Mouse (Mus musculus): ENCODE data around the gene Gm572. TPM values are rescaled to one million over a fixed set of nuclear protein-coding genes. Genes with fewer than 3 reads are reported as not detected.

Gm572 gene
- polyA plus RNA-seq, 1 experiment = not detected

DNA sequence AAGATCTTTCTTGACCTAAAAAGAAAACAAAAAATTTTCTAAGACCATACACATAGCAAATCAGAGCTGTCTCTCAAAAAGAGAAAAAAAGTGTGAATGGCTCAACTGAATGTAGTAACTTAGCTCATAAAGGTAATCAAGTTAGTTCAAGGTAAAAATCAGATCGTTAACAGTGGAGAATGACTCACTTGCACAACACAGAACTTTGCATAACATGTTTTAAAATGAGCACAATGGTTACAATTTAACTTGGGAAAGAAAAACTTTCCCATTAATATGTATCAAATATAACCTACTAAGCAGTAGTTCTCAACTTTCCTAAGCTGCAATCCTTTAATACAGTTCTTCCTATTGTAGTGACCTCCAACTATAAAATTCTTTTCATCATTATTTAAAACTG is 22.4 kb upstream of the Gm572 start:
- WGBS = 85% methylated on average over 1 of the region's 1 CpGs
- no peak for TF ChIP-seq CTCF (IDR thresholded peaks at IDR 0.05; ENCODE audit: insufficient read depth, low read depth, low read length)
- no peak overlapping the region for H3K27ac ChIP-seq (ENCODE audit: insufficient read depth, low read depth, low read length)
- no peak overlapping the region for H3K4me3 ChIP-seq (ENCODE audit: insufficient read depth, low read depth, low read length)
- peaks cover 11% of the 10 kb centered on the region; the same call in 1 of the 2 replicates for H3K4me1 ChIP-seq (ENCODE audit: control insufficient read depth, insufficient read depth, low read length)

GRCm38 (mm10) chr4:148622485-148622884 is 20.6 kb upstream of the Gm572 start:
- TF ChIP-seq POLR2A (IDR thresholded peaks at IDR 0.05; ENCODE audit: insufficient read depth, low read depth, low read length) = no peak
- no peak for TF ChIP-seq CTCF (IDR thresholded peaks at IDR 0.05; ENCODE audit: insufficient read depth, low read depth, low read length)
- H3K4me1 ChIP-seq (ENCODE audit: control insufficient read depth, insufficient read depth, low read length) = peaks cover 11% of the 10 kb centered on the region; the same call in 1 of the 2 replicates
- H3K27ac ChIP-seq (ENCODE audit: insufficient read depth, low read depth, low read length) = no peak overlapping the region
- H3K4me3 ChIP-seq (ENCODE audit: insufficient read depth, low read depth, low read length) = no peak overlapping the region
- WGBS = 78% methylated on average over 4 of the region's 4 CpGs

- TF ChIP-seq POLR2A (IDR thresholded peaks at IDR 0.05; ENCODE audit: insufficient read depth, low read depth, low read length) (no peak), CTCF (IDR thresholded peaks at IDR 0.05; ENCODE audit: insufficient read depth, low read depth, low read length) (no peak)
- WGBS = 85% methylated on average over 4 of the region's 4 CpGs
- H3K4me1 ChIP-seq (ENCODE audit: control insufficient read depth, insufficient read depth, low read length) = peaks cover 11% of the 10 kb centered on the region; the same call in 1 of the 2 replicates
- H3K27ac ChIP-seq (ENCODE audit: insufficient read depth, low read depth, low read length) = no peak overlapping the region
- H3K4me3 ChIP-seq (ENCODE audit: insufficient read depth, low read depth, low read length) = no peak overlapping the region
These were observed 19.5 kb upstream of the Gm572 start for GRCm38 (mm10) chr4:148623609-148624008.

DNA sequence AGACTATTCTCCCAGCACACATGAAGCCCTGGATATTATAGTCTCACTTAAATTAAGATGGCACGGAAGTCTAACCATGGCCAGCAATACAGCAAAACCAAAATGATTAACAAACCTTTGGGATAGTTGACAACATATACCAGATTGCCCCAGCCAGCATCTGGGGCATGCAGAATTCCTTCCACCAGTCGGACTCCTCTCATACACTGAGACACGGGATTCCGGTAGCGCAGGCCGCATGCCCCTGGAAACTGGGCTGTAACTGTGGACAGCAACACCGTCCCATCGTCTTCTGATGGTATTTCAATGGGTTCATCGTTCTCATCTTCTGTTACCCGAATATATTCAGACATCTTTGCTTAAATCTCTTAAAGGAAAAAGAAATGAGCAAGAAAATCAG is 18.1 kb upstream of the Gm572 start:
- no peak overlapping the region for H3K27ac ChIP-seq (ENCODE audit: insufficient read depth, low read depth, low read length)
- H3K4me1 ChIP-seq (ENCODE audit: control insufficient read depth, insufficient read depth, low read length) = peaks cover 11% of the 10 kb centered on the region; the same call in 1 of the 2 replicates
- TF ChIP-seq CTCF (IDR thresholded peaks at IDR 0.05; ENCODE audit: insufficient read depth, low read depth, low read length) = no peak
- no peak for TF ChIP-seq POLR2A (IDR thresholded peaks at IDR 0.05; ENCODE audit: insufficient read depth, low read depth, low read length)
- WGBS = 82% methylated on average over 10 of the region's 10 CpGs
- no peak overlapping the region for H3K4me3 ChIP-seq (ENCODE audit: insufficient read depth, low read depth, low read length)

GRCm38 (mm10) chr4:148625756-148626622 is 17.1 kb upstream of the Gm572 start:
- whole genome bisulfite sequencing = under 1% methylated on average over 57 of the region's 57 CpGs
- H3K4me1 ChIP-seq (ENCODE audit: control insufficient read depth, insufficient read depth, low read length) = peaks cover 11% of the 10 kb centered on the region; the same call in 1 of the 2 replicates
- H3K4me3 ChIP-seq (ENCODE audit: insufficient read depth, low read depth, low read length) = peak overlapping the region; percentile 84
- H3K27ac ChIP-seq (ENCODE audit: insufficient read depth, low read depth, low read length) = peak overlapping the region; percentile 88
- TF ChIP-seq POLR2A (IDR thresholded peaks at IDR 0.05; ENCODE audit: insufficient read depth, low read depth, low read length) = no peak
- TF ChIP-seq CTCF (IDR thresholded peaks at IDR 0.05; ENCODE audit: insufficient read depth, low read depth, low read length) = no peak

- WGBS = under 1% methylated on average over 51 of the region's 51 CpGs
- H3K4me3 ChIP-seq (ENCODE audit: insufficient read depth, low read depth, low read length) = peak within 1 kb of the TSS; percentile 84
- H3K27ac ChIP-seq (ENCODE audit: insufficient read depth, low read depth, low read length) = peak within 1 kb of the TSS; percentile 88
- TF ChIP-seq POLR2A (IDR thresholded peaks at IDR 0.05; ENCODE audit: insufficient read depth, low read depth, low read length) (peak; percentile 73), CTCF (IDR thresholded peaks at IDR 0.05; ENCODE audit: insufficient read depth, low read depth, low read length) (no peak)
- peaks cover 11% of the 10 kb centered on the region; the same call in 1 of the 2 replicates for H3K4me1 ChIP-seq (ENCODE audit: control insufficient read depth, insufficient read depth, low read length)
These were observed 16.4 kb upstream of the Gm572 start, which contains the start of gene Tardbp for GRCm38 (mm10) chr4:148626623-148627185. Gene Tardbp, minus strand, starts transcription at chr4:148627019.

- Histone ChIP-seq H3K4me1 (ENCODE audit: control insufficient read depth, insufficient read depth, low read length) (peaks cover 11% of the 10 kb centered on the region; the same call in 1 of the 2 replicates), H3K4me3 (ENCODE audit: insufficient read depth, low read depth, low read length) (no peak overlapping the region), H3K27ac (ENCODE audit: insufficient read depth, low read depth, low read length) (no peak overlapping the region)
These were observed 15.9 kb upstream of the Gm572 start for GRCm38 (mm10) chr4:148627246-148627645.

DNA sequence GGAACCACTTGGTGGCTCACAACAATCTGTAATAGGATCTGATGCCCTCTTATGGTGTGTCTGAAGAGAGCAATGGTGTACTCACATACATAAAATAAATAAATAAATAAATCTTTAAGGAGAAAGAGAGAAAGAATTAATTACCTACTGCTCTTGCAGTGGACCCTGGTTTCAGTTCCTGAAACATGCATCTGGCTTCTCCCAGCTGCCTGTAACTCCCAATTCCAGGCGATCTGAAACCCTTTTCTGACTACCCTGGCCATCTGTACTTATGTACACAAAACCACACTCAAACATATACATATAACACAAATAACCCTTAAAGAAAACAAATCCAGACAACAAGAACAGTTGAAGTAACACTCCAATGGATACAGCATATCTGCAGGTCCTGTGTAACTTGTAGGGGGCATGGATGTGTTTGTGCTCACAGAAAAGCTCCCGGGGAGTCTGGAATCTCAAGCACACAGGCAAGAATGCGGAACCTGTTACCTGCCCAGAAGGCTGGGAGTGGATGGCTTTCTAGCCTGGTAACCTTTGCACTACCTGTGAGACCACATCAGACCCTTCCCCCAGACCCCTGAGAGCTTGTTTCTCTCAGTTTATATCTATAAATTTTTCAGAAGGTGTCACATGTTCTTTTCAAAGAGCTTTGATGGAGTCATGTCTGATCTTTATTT is 11.0 kb upstream of the Gm572 start:
- WGBS = 81% methylated on average over 3 of the region's 3 CpGs
- no peak overlapping the region for H3K27ac ChIP-seq (ENCODE audit: insufficient read depth, low read depth, low read length)
- no peak overlapping the region for H3K4me3 ChIP-seq (ENCODE audit: insufficient read depth, low read depth, low read length)
- H3K4me1 ChIP-seq (ENCODE audit: control insufficient read depth, insufficient read depth, low read length) = no peaks in the 10 kb centered on the region
- TF ChIP-seq POLR2A (IDR thresholded peaks at IDR 0.05; ENCODE audit: insufficient read depth, low read depth, low read length) = no peak

More at GRCm38 (mm10) chr4:148627246-148627645, 15.9 kb upstream of the Gm572 start:
- no peak for TF ChIP-seq CTCF (IDR thresholded peaks at IDR 0.05; ENCODE audit: insufficient read depth, low read depth, low read length)
- no peak for TF ChIP-seq POLR2A (IDR thresholded peaks at IDR 0.05; ENCODE audit: insufficient read depth, low read depth, low read length)
- WGBS = 65% methylated on average over 3 of the region's 3 CpGs

Measured in olfactory bulb, adult 2 months (tissue).